Mouse (Mus musculus) left cerebral cortex, adult 2 months (tissue): ENCODE results near the gene Galnt16. TPM values are rescaled to one million over a fixed set of nuclear protein-coding genes. Genes with fewer than 3 reads are reported as not detected.

Experiments
- DNase-seq, 2 experiments: peaks; one replicate each; pipeline ENCODE4 v3.0.0; 2021 to 2022; ENCODE audit warnings: low spot score in 2 of 2, mixed read lengths in 1 of 2; ENCODE audit errors: extremely low spot score in 1 of 2
- H3K27ac ChIP-seq: fragments of 200-600 bp; 2 replicates; pipeline ENCODE4 v1.8.1; 2022
- H3K4me3 ChIP-seq: fragments of 200-600 bp; 2 replicates; pipeline ENCODE4 v1.8.1; 2022
- CTCF ChIP-seq: fragments of 200-600 bp; IDR thresholded peaks from 2 replicates; pipeline ENCODE4 v1.8.1; 2022; ENCODE audit warnings: antibody characterized with exemption, mild to moderate bottlenecking, moderate library complexity
- intact Hi-C: fragments of 180-260 bp; cut with DNase I; formaldehyde crosslinking; loops from one replicate; pipeline ENCODE4 v1.15.1; 2025
- total RNA-seq, 2 experiments: library from RNA; stranded (reverse); gene quantifications; 2 replicates each; pipeline ENCODE4 v1.2.3; 2021

Gene Galnt16
- total RNA-seq, 2 experiments from 2014 or later, result 94.6 to 94.9 TPM

DNA sequence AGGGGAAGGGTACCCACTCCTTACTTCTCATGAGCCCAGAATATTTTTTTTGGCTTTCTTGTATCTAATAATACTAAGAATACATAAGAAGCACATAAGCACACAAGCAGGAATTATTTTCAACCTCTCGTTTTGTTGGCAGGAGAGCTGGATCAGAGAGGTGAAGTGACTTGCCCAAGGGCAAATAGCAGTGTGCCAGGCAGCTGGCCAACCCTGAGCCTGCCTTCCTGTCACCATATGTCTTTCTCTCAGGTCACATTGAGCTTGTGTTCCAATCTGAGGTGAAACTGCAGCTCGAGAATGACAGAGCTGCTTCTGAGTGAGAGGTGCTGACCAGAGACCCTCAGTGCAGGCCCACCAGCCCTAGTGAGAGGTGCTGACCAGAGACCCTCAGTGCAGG, 15.8 kb downstream of the Galnt16 start:
- no peak overlapping the region for H3K27ac ChIP-seq
- no peak for TF ChIP-seq CTCF
- intact Hi-C loops, result no loop called here
- DNase-seq, result no peak
- H3K4me3 ChIP-seq, result no peak overlapping the region

- no peak overlapping the region for H3K4me3 ChIP-seq
- no peak for TF ChIP-seq CTCF
- no peak for DNase-seq
- H3K27ac ChIP-seq, result no peak overlapping the region
- intact Hi-C loops, result no loop called here
These were observed 19.2 kb downstream of the Galnt16 start for GRCm38 (mm10) chr12:80537313-80537712.

DNA sequence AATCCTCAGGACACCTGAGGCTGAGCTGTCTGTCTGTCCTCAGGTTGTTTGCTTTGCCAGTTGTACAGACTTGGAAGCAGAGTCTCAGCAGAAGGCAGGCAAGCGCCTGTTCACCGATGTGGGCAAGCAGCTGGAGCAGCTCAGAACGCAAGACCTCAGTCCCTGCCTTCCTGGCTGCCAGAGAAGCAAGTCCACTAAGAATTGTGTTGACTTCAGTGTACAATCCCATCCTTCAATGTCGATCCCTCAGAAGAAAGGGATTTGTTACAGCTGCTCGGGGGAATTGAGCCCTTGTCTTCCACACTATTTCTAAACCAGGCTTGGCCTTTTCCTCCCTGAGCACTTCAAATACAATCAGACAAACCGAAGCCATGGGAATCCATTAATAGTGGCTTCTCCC, 20.2 kb downstream of the Galnt16 start:
- no peak for DNase-seq
- Histone ChIP-seq H3K27ac (no peak overlapping the region), H3K4me3 (no peak overlapping the region)
- intact Hi-C loops, result no loop called here
- TF ChIP-seq CTCF, result no peak

GRCm38 (mm10) chr12:80545310-80545709, 27.2 kb downstream of the Galnt16 start:
- intact Hi-C loops, result no loop called here
- Histone ChIP-seq H3K4me3 (no peak overlapping the region), H3K27ac (no peak overlapping the region)
- TF ChIP-seq CTCF, result no peak
- no peak for DNase-seq

DNA sequence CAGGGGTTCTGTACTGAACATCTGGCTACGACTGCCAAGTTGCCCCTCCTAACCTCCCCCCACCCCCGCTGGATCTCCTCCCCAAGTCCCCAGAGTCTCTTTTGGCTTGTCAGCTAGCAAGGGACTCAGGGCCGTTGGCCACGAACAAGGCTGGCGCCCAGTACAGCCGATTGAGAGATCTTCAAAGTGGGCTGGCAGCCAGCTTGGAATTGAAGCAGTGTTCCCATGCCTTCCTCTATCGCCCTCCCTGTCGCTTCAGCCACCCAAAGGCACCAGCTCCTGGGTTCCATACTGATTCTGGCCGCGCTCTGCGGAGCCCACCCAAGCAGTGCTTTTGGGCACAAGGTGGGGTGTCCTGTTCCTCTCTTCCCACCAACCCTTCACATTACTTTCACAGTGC, 31.6 kb downstream of the Galnt16 start:
- TF ChIP-seq CTCF, result no peak
- Histone ChIP-seq H3K27ac (no peak overlapping the region), H3K4me3 (no peak overlapping the region)
- DNase-seq, result no peak
- intact Hi-C loops, result no loop called here

GRCm38 (mm10) chr12:80553157-80553556, 35.1 kb downstream of the Galnt16 start:
- intact Hi-C loops, result no loop called here
- Histone ChIP-seq H3K4me3 (no peak overlapping the region), H3K27ac (no peak overlapping the region)
- DNase-seq, result no peak
- no peak for TF ChIP-seq CTCF

- no peak overlapping the region for H3K27ac ChIP-seq
- TF ChIP-seq CTCF, result no peak
These were observed 36.2 kb downstream of the Galnt16 start for GRCm38 (mm10) chr12:80554312-80554711.

GRCm38 (mm10) chr12:80561904-80562303, 43.8 kb downstream of the Galnt16 start:
- H3K27ac ChIP-seq, result no peak overlapping the region
- intact Hi-C loops, result no loop called here
- no peak overlapping the region for H3K4me3 ChIP-seq
- TF ChIP-seq CTCF, result no peak
- DNase-seq, result no peak

More at GRCm38 (mm10) chr12:80554312-80554711, 36.2 kb downstream of the Galnt16 start:
- no peak overlapping the region for H3K4me3 ChIP-seq
- DNase-seq, result no peak
- intact Hi-C loops, result no loop called here

- no peak overlapping the region for H3K27ac ChIP-seq
These were observed 44.7 kb downstream of the Galnt16 start for GRCm38 (mm10) chr12:80562793-80563192.

DNA sequence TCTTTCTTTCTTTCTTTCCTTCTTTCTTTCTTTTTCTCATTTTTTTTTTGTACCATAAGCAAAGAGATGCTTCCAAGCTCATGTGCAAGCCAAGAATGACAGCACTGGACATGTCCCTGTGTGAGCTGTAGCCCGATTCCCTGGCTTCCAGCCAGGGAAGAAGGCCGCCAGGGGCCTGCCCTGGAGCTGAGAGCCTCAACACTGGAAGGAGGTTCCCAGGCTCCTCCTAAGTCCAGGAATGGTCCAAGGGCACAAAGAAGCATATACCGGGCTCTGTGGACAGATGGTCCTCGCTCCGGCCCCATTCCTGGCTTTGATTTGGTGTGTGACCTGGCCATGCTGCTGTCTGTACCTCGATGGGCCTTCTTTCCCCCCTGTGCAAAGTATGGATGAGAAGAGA, 46.9 kb downstream of the Galnt16 start:
- Histone ChIP-seq H3K27ac (no peak overlapping the region), H3K4me3 (no peak overlapping the region)
- no peak for DNase-seq
- no peak for TF ChIP-seq CTCF
- intact Hi-C loops, result no loop called here

More at GRCm38 (mm10) chr12:80562793-80563192, 44.7 kb downstream of the Galnt16 start:
- intact Hi-C loops, result no loop called here
- no peak overlapping the region for H3K4me3 ChIP-seq
- TF ChIP-seq CTCF, result no peak
- DNase-seq, result no peak

DNA sequence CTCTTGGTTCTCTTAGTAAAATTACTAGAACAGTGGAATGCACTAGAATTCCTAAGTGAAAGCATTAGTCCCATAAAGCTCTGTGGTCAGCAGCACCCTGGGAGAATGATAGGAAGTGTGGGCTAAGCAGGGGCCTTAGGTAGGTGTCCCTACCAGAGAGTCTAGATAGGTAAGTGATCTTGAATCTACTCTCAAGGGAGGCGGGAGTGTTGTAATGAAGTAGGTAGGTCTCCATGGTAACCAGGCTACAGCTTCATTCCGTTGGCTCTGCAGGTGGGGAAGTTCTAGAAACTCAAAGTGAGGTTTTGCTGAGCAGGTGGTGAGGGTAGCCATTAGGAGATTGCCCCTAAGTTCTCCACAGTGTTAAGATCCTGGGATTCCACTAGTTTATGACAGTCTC, 47.7 kb downstream of the Galnt16 start:
- no peak for TF ChIP-seq CTCF
- intact Hi-C loops, result no loop called here
- H3K27ac ChIP-seq, result no peak overlapping the region
- no peak overlapping the region for H3K4me3 ChIP-seq
- DNase-seq, result no peak

DNA sequence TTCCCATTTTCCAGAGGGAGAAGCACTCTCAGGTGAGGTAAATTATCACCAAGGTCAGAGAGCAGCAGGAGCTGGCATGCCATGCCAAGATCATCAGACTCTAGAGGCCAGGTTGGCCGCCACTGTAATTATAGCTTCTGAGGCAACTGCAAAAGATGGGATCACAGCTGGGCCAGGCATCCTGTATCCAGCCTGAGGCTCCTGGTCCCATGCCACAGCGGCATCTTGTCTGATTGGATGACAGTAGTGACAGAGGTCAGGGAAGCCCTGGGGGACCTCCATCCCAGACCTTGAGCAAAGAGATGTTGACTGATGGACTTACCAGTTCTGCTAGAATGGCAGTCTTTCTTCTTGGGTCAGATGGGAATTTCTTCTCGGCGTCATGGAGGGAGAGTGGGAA, 48.4 kb downstream of the Galnt16 start:
- no peak overlapping the region for H3K4me3 ChIP-seq
- H3K27ac ChIP-seq, result peak overlapping the region; percentile 47; the same call in 1 of the 2 replicates
- DNase-seq, result no peak
- intact Hi-C loops, result no loop called here
- no peak for TF ChIP-seq CTCF

DNA sequence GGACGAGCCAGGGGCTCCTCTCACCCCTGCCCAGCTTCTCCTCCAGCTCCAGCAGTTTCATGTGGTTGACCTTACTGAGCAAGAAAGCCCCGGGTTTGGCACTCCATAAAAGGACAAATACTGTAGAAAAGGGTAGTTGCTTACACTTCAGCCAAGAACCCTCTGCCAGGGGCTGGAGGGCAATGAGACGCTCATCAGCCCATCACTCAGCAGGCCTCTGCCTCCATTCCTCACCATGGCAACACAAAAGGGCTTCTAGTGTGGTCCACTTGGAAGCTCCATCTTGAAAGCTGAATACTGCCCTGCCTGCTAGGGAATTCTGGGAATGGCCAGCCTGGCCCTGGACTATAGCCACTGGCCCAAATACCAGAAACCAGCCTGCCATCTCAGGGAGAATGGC, 49.3 kb downstream of the Galnt16 start:
- Histone ChIP-seq H3K27ac (peak overlapping the region; percentile 47; the same call in 1 of the 2 replicates), H3K4me3 (no peak overlapping the region)
- no peak for TF ChIP-seq CTCF
- DNase-seq, result peak; percentile 37 to 59
- intact Hi-C loops, result no loop called here
